Mouse (Mus musculus): ENCODE results near the gene Tmem266.

The Tmem266 gene

DNA sequence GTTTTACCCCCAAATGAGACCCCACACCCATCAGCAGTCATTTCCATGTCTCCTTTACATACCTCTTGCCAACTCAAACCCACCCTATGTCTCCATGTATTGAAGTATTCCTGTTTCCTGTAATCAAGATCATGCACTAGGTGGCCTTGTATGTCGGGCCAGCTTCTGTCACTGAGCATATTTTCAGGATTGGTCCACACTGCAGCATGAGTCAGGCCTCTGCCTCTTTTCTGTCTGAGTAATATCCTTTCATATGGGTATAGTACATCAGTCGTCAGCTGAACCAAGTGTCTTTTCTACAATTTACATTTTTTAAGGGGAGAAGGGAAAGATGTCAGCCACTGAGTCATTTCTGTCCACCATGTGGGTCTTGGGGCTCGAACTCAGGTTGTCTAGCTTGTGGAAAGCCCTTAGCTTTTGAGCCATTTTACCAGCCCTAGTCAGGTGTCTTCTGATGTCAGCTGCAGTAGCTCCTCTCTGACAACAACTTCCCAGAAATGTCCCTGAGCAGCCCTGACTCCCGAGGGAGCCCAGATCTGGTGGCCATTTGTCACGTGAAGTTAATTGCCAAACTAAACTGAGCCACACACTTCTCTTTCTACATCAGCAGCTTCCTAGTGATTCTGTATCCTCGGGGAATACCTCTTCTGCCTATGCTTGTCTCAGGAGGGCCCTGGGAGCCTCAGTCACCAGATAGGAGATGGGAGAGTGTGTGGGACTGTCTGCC lies 78.4 kb downstream of the Tmem266 start:
- DNase-seq: no peak

DNA sequence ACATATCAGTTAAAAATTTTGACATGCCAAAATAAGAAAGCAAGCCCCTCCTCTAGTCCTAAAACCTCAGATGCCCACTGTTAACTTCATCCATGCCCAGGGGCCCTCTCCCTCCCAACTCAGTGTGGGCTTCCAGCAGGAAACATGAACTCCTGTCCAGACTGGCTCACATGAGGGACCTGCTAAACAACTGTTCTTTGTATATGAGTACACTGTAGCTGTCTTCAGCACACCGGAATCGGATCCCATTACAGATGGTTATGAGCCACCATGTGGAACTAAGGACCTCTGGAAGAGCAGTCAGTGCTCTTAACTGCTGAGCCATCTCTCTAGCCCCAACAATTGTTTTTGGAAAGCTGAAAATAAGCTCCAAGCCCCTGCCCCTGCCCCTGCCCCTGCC lies 80.1 kb downstream of the Tmem266 start:
- DNase-seq: no peak

- DNase-seq: no peak
Measured at GRCm38 (mm10) chr9:55408851-55409250, 82.1 kb downstream of the Tmem266 start.

GRCm38 (mm10) chr9:55409833-55410232 lies 83.1 kb downstream of the Tmem266 start:
- DNase-seq: no peak

- DNase-seq: no peak
Measured at GRCm38 (mm10) chr9:55410430-55410829, 83.7 kb downstream of the Tmem266 start.

- no peak for DNase-seq
Measured at GRCm38 (mm10) chr9:55411154-55411553, 84.4 kb downstream of the Tmem266 start.

DNA sequence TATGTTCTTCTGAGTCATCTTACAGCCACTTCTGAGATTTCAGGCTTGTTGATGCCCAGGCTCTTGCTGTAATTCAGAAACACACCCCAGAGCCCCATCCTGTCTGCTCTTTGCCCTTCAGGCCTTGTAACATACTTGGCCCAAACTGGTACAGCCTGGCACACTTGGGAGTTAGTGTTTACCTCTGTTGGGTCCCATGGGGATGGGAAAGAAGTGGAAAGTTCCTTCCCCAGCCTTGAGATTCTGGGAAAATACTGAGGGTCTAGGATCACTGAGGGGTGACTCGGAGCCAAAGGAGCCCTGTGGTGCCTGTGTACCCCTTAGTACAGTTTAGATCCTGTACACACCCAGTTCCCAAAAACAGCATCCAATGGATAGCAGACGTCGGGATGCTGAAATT lies 95.1 kb downstream of the Tmem266 start:
- DNase-seq: no peak

DNA sequence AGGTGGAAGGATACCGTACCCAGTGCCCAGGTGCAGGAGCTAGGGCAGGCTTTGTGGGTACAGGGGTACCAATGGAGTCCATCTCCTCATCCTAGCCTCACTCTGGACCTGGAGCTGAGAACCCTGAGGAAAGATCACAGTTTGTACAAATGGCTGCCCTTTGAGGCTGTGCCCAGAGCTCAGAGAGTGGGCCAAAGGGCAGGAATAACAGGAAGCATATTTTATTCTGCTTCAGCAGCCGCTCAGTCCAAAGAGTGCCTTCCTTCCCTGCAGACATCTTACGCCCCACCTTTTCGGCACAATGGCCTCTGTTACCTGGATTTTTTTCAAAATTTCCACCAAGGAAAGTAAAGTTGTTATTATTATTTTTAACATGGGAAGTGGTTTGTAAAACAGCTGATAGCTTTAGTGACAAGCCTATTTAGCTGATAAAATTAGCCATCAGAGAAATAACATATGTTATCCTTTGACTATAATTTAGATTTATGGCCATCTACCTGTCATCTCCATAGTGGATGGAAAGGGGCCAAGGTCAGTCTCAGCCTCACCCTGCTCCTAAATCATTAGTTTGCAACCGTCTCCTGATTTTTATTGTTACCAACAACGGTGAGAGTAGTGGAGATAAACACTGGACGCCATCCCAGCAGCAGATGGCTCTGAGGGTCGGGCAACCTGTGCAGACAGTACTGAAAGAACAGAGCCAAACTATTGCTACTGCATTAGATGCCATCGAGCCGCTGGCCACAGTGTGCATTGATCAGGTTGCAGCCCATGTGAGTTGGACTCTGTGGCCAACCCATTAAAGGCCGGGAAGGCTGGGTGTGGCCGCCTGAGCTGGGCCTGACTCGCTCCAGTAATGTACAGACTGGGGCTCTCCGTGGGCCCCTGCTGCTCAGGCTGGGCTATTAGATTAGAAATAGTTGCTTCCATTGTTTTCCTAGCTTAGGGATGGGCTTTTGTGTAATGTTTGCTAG lies 97.0 kb downstream of the Tmem266 start:
- no peak for DNase-seq

DNA sequence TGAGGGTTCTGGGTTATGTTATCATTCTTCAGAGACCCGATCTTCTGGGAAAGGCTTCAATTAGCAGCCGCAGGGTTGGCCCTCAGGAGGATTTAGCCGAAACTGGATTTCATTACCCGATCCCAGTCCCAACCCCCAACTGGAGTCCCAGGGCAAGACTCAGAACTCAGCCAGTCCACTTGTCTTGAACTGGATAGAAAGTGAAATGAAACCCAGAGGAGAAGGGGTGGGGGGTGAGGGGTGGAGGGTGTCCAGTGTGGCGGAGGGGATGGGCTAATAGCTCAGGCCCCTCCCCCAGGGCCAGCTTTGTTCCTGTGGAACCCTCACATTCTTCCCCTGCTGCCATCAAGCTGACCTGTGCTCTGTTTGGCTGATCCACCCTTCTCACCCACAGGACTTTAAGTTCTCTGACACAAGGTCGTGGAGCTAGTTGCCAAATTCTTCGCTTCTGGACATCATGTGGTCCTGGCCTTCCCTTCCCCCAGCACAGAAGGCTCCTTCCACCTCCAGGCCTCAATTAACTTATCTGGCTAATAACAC lies 98.6 kb downstream of the Tmem266 start:
- no peak for DNase-seq

DNA sequence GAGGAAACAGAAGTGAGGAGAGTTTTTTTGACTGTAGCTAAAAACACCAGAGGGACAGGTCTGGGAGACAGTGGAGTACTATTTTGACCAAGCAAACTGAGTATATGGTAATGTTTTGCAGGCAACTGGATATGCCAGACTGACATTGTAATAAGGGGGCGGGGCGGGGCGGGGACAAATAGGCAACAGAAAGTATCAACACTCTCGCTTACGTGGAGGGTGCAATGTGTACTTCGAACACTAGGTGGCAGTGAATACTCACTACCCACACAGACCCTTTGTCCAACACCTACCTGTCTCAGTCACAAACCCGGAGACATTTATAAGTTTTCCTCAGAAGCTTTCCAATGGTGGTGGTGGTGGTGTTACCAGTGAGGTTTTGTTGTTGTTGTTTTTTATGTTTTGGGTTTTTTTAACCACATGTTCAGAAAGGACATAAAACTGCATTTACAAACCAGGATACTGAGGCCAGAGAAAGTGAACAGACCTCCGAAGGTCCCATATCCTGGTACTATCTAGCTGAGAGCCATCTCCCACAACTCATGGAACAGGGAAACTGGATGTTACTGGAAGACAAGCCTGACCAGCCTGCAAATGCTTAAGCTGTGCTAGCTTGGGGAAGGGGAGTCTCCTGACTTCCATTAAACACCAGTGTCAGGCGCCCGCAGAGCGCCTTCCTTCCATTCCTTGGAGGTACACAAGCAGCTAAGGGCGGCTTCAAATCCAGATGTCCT lies 102.7 kb downstream of the Tmem266 start:
- peak; percentile 64 for DNase-seq

GRCm38 (mm10) chr9:55430133-55430532 lies 103.4 kb downstream of the Tmem266 start:
- no peak for DNase-seq

DNA sequence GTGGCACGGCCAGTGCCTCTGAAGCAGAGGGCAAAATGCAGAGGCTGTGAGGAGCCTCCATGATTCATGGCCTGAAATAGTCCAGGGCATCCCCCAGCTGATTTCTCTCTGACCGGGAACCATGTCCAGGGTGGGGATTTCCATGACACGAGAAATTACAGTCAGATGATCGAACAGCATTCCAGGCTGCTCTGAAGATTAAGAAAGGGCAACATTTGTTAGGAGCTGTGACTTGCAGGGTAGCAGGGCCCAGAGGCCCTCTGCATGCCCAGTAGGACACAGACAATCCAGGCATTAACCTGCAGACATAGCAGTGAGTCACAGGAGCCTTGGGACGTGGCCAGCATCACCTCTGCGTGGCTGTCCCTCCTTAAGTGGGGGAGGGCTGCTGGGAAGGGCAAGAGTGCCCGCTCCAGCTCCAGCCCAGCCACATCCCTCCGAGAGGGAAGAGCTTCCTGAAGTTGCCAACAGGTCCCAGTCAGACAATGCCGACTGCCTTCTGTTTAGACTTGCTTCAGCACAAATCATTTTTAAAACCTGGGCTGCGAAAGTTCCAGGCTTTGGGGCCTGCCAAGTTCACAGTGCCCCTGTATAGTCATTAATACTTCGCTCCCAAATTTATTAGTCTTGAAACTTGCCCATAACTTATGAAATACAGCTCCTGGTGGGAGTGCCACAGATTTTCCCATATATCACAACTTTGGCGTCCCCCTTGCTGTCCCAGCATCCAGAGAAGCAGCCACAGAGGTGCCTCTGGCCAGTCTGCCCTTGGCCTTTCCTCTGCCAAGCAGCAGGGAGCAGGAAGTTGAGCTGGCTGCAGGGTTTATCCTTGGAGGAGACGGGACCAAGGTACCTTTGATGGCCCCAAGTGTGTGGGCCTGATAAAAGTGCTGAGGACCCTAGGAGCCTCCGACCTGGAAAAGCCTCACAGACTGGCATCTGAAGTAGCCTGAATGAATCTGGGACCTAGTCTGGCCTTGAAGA lies 105.9 kb downstream of the Tmem266 start:
- DNase-seq: no peak

GRCm38 (mm10) chr9:55433875-55434274 lies 107.2 kb downstream of the Tmem266 start:
- no peak for DNase-seq

GRCm38 (mm10) chr9:55438433-55438832 lies 111.7 kb downstream of the Tmem266 start:
- no peak for DNase-seq

DNA sequence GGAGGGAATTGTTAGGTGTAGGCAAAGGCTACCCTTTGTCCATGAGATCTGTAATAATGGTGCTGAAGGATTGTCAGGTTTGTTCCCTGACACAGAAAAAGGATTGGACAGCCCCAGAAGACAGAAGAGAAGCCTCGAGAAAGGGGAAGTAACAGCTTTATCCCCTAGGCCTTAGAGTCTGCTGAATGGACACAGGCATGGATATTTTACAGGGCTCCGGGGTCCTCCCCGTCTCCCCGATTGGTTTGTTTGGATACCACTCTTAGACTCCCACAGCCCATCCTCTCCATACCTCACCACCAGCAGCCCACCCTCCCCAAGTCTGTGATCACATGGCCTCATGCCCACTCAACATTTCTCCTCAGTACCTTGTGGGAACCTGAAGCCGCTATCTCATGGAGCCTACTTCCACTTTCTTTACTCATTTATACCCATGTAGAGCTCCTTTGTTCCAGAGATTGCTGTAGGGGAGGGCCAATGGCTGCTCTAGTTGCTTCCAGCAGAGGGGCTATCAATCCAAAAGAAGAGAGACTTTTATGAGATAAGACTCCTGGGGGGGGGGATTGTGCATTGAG lies 112.6 kb downstream of the Tmem266 start:
- no peak for DNase-seq

DNA sequence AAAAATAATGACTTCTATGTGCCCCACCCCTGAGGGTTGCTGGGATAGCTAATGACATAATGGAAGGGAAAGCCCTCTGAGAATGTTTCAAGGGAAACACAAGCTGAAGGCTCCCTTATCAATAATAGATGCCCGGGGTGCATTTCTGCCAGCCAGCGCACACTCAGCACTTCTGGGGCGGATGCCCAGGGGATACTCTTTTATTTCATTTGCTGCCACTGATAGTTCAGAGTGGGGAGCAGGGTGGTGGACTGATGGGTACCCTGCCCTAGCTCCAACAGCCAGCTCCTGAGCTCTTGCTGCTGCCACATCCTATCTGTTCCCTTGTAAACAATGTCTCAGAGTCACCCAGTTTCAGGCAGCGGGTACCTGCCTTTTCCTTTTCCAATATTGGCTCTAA lies 120.8 kb downstream of the Tmem266 start:
- DNase-seq: no peak

GRCm38 (mm10) chr9:55449108-55449507 lies 122.4 kb downstream of the Tmem266 start:
- DNase-seq: no peak

DNA sequence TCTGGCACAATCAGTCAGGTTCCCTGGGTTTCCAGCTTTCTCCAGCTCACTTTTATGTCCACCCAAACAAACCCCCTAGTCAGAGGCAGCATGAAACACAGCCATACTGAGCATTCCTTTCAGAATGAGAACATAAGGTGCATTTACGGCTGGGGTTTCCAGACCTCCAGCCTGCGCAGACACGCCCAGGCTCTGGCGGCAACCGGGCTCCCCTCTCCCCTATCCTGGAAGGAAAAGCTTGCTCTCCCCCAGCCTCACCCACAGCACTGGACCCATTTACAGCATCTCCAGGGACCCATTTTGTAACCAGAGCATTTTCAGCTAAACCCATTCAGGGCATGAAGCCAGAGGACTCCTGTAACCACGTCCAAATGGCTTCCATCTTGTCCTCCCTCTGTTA lies 123.3 kb downstream of the Tmem266 start:
- DNase-seq: no peak

- no peak for DNase-seq
Measured at GRCm38 (mm10) chr9:55451426-55451825, 124.7 kb downstream of the Tmem266 start.

- no peak for DNase-seq
Measured at GRCm38 (mm10) chr9:55452906-55453305, 126.2 kb downstream of the Tmem266 start.

- DNase-seq: no peak
Measured at GRCm38 (mm10) chr9:55453366-55453765, 126.7 kb downstream of the Tmem266 start.
